Mouse (Mus musculus) adrenal gland, adult (tissue): ENCODE measurements around the gene Vmn1r222.
"Not testable (repeated sequence)": the region's sequence is repeated elsewhere in the genome, so short reads cannot be mapped to it uniquely, and the experiment has no call there.

Experiments
- DNase-seq, 2 experiments: peaks; one replicate each; pipeline ENCODE4 v3.0.0; 2022 to 2023; ENCODE audit warnings: low spot score in 1 of 2; ENCODE audit not compliant: inconsistent age in 2 of 2

The Vmn1r222 gene

DNA sequence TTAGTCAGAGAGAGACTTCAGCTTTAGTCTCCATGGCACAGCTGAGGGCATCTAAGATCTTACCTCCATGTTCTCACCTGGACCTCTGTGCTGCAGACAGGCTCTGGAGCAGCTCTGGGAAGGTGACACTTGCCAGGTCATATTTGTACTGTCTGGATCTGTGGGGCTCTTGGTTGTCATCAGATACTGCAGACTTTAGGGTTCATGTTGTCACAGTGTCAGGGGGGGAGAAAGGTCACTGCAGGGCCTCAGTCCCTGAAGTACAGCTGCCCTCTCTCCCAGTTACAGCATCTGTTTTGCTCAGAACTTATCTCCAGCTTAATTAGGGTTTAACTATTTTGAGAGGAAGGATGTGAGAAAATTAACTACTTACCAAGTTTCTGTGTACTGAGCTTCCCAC is at the start of gene Vmn1r222:
Vmn1r222 (minus strand) TSS at position 101 of the 400 bp plus-strand sequence.
- DNase-seq: not testable (repeated sequence)

- DNase-seq: peak in 1 of 2 experiments; percentile 60
Observed at GRCm38 (mm10) chr13:23285191-23285920, 49.6 kb upstream of the Vmn1r222 start.

DNA sequence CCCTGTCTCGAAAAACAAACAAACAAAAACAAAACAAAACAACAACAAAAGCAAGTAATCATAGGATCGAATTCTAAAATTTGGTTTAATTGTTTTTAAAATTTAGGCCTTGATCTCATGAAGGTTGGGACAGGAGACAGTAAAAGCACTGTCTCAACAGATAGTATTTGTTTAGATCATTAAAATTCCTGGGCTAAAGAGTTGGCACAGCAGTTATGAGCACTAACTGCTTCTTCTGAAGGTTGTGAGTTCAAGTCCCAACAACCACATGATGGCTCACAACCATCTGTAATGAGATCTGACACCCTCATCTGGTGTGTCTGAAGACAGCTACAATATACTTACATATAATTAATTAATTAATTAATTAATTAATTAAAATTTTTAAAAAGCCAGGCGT is 44.2 kb upstream of the Vmn1r222 start:
- DNase-seq: no peak

DNA sequence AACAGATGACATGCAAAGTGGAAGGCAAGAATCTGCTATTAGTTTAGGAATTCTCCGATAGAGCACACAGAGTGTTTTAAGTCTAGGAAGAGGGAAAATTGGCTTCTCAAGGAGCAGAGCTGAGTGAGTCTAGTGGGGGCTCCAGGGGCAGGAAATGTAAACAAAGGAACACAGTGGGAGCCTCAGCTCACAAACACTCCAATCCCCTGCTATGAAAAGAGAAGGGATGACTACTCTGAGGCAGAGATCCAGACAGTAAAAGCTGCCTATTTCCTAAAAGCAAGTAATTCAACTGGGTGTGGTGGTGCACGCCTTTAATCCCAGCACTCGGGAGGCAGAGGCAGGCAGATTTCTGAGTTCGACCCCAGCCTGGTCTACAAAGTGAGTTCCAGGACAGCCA is 43.8 kb upstream of the Vmn1r222 start:
- no peak for DNase-seq

GRCm38 (mm10) chr13:23270321-23271101 is 34.8 kb upstream of the Vmn1r222 start:
- DNase-seq: no peak

DNA sequence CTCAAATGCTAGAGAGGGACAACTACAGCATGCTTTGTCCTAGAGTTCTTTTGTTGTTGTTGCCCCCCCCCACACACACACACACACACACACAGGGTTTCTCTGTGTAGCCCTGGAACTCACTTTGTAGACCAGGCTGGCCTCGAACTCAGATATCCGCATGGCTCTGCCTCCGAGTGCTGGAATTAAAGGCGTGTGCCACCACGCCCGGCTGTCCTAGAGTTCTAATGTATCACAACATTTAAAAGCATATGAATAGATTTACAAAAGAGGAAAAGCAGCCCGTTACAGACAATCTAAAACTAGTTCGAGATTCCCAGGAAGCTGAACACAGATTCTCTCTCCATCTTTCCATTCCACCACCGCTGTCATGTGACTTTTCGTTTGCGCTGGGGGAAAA is 33.9 kb upstream of the Vmn1r222 start:
- no peak for DNase-seq

GRCm38 (mm10) chr13:23269127-23269526 is 33.4 kb upstream of the Vmn1r222 start:
- DNase-seq: not testable (repeated sequence)

GRCm38 (mm10) chr13:23268606-23269005 is 32.9 kb upstream of the Vmn1r222 start:
- DNase-seq: not testable (repeated sequence)

GRCm38 (mm10) chr13:23258546-23259048 is 22.9 kb upstream of the Vmn1r222 start:
- no peak for DNase-seq

DNA sequence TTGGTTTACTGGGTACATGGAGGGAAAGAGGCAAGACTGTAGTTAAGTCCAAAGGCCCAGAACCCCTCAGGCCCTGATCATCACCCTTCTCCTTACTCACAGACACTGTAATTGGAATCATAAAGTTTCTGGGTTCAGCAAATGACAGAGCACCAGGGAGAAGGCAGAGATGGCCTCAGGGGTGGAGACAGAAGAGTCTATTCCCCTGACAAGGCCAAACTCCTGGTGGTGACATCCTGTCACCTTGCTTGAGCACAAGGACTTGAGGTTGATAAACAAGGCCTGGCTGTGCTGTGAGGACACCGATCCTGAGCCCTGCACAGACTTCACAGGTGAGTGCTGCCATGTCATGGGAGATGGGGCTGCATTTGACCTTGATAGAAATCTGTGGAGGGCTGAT is 11.1 kb upstream of the Vmn1r222 start, which contains the start of gene Vmn1r223:
Vmn1r223 (plus strand) TSS at position 301 of the 400 bp plus-strand sequence.
- DNase-seq: not testable (repeated sequence)

DNA sequence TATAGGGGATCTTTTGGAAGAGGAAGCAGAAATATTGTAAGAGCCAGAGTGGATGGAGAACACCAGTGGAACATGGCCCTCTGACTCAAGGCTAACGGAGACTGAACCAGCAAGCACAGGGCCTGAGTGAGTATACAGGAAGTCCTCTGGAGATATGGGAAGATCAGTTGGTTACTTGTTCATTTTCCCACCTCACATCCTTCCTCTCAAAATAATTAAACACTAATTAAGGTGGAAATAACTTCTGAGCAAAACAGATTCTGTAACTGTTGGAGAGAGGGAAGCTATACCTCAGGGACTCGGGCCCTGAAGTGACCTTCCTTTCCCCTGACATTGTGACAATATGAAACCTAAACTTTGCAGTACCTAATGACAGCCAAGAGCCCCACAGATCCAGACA is 21.9 kb downstream of the Vmn1r222 start, which contains the start of gene Vmn1r221:
Vmn1r221 (plus strand) TSS at position 301 of the 400 bp plus-strand sequence.
- DNase-seq: not testable (repeated sequence)

- not testable (repeated sequence) for DNase-seq
Observed at GRCm38 (mm10) chr13:23203885-23204284, 31.9 kb downstream of the Vmn1r222 start.

DNA sequence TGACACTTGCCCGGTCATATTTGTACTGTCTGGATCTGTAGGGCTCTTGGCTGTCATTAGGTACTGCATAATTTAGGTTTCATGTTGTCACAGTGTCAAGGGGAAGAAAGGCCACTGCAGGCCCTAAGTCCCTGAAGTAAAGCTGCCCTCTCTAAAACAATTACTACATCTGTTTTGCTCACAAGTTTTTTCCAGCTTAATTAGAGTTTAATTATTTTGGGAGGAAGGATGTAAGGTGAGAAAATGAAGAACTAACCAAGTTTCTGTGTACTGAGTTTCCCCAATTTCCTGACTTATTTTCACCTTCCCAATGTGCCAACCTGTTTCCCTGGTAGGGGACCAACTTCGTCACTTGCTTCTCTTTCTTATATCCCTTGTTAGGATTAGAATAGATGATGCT is 47.9 kb downstream of the Vmn1r222 start, which contains the start of gene Vmn1r220:
Vmn1r220 (minus strand) TSS at position 101 of the 400 bp plus-strand sequence.
- DNase-seq: no peak
